Mouse (Mus musculus) ES-Bruce4 (cell line): ENCODE results near the gene Hebp1. TPM values are rescaled to one million over a fixed set of nuclear protein-coding genes. Genes with fewer than 3 reads are reported as not detected.

Source experiments
- H3K27ac ChIP-seq: 2 replicates; pipeline ENCODE4 v1.5.1; 2012; ENCODE audit warnings: low read length, inconsistent platforms; ENCODE audit not compliant: insufficient read depth
- H3K27me3 ChIP-seq: 2 replicates; pipeline ENCODE4 v1.6.1; 2012; ENCODE audit warnings: mild to moderate bottlenecking, low read length, inconsistent platforms; ENCODE audit not compliant: control insufficient read depth, poor library complexity, insufficient read depth, severe bottlenecking
- H3K36me3 ChIP-seq: 2 replicates; pipeline ENCODE4 v1.6.1; 2012; ENCODE audit warnings: inconsistent platforms, mild to moderate bottlenecking, low read length, moderate library complexity; ENCODE audit not compliant: control insufficient read depth, poor library complexity, insufficient read depth, severe bottlenecking
- H3K4me1 ChIP-seq: one replicate; pipeline ENCODE4 v1.8.1; 2011; ENCODE audit warnings: low read length; ENCODE audit not compliant: control insufficient read depth, insufficient read depth
- H3K4me3 ChIP-seq: 2 replicates; pipeline ENCODE4 v1.5.1; 2011; ENCODE audit warnings: low read depth, mild to moderate bottlenecking, low read length
- H3K9ac ChIP-seq: 2 replicates; pipeline ENCODE4 v1.6.1; 2012; ENCODE audit warnings: low read depth, mild to moderate bottlenecking, inconsistent platforms; ENCODE audit not compliant: poor library complexity, severe bottlenecking
- H3K9me3 ChIP-seq: replicated peaks from 2 replicates; pipeline ENCODE4 v1.6.1; 2012; ENCODE audit warnings: mild to moderate bottlenecking, low read length, inconsistent platforms; ENCODE audit not compliant: control insufficient read depth, poor library complexity, insufficient read depth, severe bottlenecking
- CTCF ChIP-seq: IDR thresholded peaks from one replicate; pipeline ENCODE4 v1.8.1; 2011; ENCODE audit warnings: low read depth, low read length
- EP300 ChIP-seq: IDR thresholded peaks from 2 replicates; pipeline ENCODE4 v1.6.1; 2011; ENCODE audit warnings: low read depth, low read length; ENCODE audit not compliant: insufficient read depth
- POLR2A ChIP-seq: IDR thresholded peaks from one replicate; pipeline ENCODE4 v1.8.1; 2011; ENCODE audit warnings: low read length; ENCODE audit not compliant: insufficient read depth
- polyA plus RNA-seq: library from polyadenylated mRNA; stranded (reverse); fragments of >200 nt; gene quantifications from 2 replicates; pipeline ENCODE4 v1.2.4, GENCODE M21; 2011; ENCODE audit warnings: low read depth; ENCODE audit not compliant: missing spikeins, insufficient read depth, insufficient read length

Gene Hebp1
- polyA plus RNA-seq, 1 experiment, result 13.5 TPM

- Histone ChIP-seq H3K27ac (no peak overlapping the region), H3K36me3 (no peaks in the 10 kb centered on the region), H3K4me3 (no peak overlapping the region), H3K9ac (no peak overlapping the region), H3K27me3 (no peaks in the 10 kb centered on the region), H3K4me1 (no peaks in the 10 kb centered on the region), H3K9me3 (no peaks in the 10 kb centered on the region)
- TF ChIP-seq POLR2A, result no peak
- TF ChIP-seq CTCF, result no peak
- no peak for TF ChIP-seq EP300
Observed at GRCm38 (mm10) chr6:135212666-135213065, 14.8 kb upstream of the Hebp1 start.

- Histone ChIP-seq H3K27me3 (no peaks in the 10 kb centered on the region), H3K9me3 (no peaks in the 10 kb centered on the region), H3K36me3 (no peaks in the 10 kb centered on the region), H3K27ac (no peak overlapping the region), H3K9ac (no peak overlapping the region), H3K4me1 (no peaks in the 10 kb centered on the region), H3K4me3 (no peak overlapping the region)
- no peak for TF ChIP-seq CTCF
- TF ChIP-seq EP300, result no peak
- TF ChIP-seq POLR2A, result no peak
Observed at GRCm38 (mm10) chr6:135211169-135211568, 13.3 kb upstream of the Hebp1 start.

GRCm38 (mm10) chr6:135206909-135207308, 9.1 kb upstream of the Hebp1 start:
- no peaks in the 10 kb centered on the region for H3K27me3 ChIP-seq
- TF ChIP-seq POLR2A (no peak), CTCF (no peak), EP300 (no peak)
- H3K9me3 ChIP-seq, result no peaks in the 10 kb centered on the region
- no peak overlapping the region for H3K9ac ChIP-seq
- no peaks in the 10 kb centered on the region for H3K36me3 ChIP-seq
- H3K27ac ChIP-seq, result no peak overlapping the region
- H3K4me1 ChIP-seq, result no peaks in the 10 kb centered on the region
- H3K4me3 ChIP-seq, result no peak overlapping the region

GRCm38 (mm10) chr6:135205802-135206201, 8.0 kb upstream of the Hebp1 start:
- Histone ChIP-seq H3K9ac (no peak overlapping the region), H3K36me3 (no peaks in the 10 kb centered on the region), H3K27ac (no peak overlapping the region), H3K9me3 (no peaks in the 10 kb centered on the region), H3K4me3 (no peak overlapping the region), H3K27me3 (no peaks in the 10 kb centered on the region), H3K4me1 (no peaks in the 10 kb centered on the region)
- TF ChIP-seq POLR2A, result no peak
- no peak for TF ChIP-seq CTCF
- no peak for TF ChIP-seq EP300

GRCm38 (mm10) chr6:135204869-135205268, 7.0 kb upstream of the Hebp1 start:
- Histone ChIP-seq H3K27ac (no peak overlapping the region), H3K9me3 (no peaks in the 10 kb centered on the region), H3K4me3 (no peak overlapping the region), H3K36me3 (no peaks in the 10 kb centered on the region), H3K9ac (no peak overlapping the region), H3K4me1 (no peaks in the 10 kb centered on the region), H3K27me3 (no peaks in the 10 kb centered on the region)
- TF ChIP-seq EP300, result no peak
- TF ChIP-seq POLR2A, result no peak
- TF ChIP-seq CTCF, result no peak

GRCm38 (mm10) chr6:135203737-135204136, 5.9 kb upstream of the Hebp1 start:
- Histone ChIP-seq H3K4me3 (no peak overlapping the region), H3K9me3 (no peaks in the 10 kb centered on the region), H3K36me3 (no peaks in the 10 kb centered on the region), H3K27me3 (no peaks in the 10 kb centered on the region), H3K27ac (no peak overlapping the region), H3K9ac (no peak overlapping the region), H3K4me1 (no peaks in the 10 kb centered on the region)
- no peak for TF ChIP-seq EP300
